Mouse (Mus musculus): ENCODE measurements around the gene Dnase1.
"Not testable (repeated sequence)": the region's sequence is repeated elsewhere in the genome, so short reads cannot be mapped to it uniquely, and the experiment has no call there.

Dnase1 gene

GRCm38 (mm10) chr16:4044093-4044492, 7.4 kb downstream of the Dnase1 start:
- no peak for DNase-seq (ENCODE audit: low spot score in 2 of 2)

DNA sequence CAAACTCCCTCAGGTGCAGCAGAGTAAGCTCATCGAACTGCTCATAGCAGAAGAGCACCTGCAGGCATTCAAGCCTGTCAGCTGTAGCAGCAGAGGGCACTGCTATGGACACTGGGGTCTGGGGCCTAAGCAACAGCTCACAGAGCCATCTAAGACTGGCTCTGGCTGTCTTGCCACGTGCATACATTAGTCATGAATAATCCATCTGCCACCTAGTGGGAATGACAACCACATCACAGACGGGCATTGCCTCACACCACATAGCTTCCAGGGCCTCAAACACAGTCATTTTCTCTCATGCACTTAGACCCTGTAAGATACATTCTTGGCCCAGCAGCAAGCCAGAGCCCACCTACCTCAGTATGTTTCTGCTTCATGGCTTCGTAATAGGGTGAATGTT, 8.8 kb downstream of the Dnase1 start:
- DNase-seq (ENCODE audit: low spot score in 2 of 2) = no peak

DNA sequence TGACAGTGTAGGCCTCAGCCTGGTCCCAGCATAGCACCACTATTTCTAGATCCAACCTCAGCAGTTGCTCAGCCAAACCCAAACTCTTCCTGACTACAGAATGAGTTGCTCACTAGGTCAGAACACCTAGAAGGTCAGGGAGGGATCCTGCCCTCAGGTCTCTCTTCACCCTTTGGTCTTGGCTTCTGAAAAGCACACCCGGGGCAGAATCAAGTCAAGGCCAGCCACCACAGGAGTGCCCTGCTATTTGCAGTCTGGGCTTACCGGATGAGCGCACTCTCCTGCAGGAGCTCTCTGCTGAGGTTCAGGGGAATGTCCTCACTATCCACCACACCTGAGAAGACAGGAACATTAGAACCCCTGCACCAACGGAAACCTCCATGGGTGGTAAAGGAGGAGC, 15.9 kb downstream of the Dnase1 start:
- DNase-seq (ENCODE audit: low spot score in 2 of 2) = no peak

GRCm38 (mm10) chr16:4053811-4054210, 17.1 kb downstream of the Dnase1 start:
- DNase-seq (ENCODE audit: low spot score in 2 of 2) = no peak

- no peak for DNase-seq (ENCODE audit: low spot score in 2 of 2)
Measured at GRCm38 (mm10) chr16:4064945-4065344, 28.2 kb downstream of the Dnase1 start.

DNA sequence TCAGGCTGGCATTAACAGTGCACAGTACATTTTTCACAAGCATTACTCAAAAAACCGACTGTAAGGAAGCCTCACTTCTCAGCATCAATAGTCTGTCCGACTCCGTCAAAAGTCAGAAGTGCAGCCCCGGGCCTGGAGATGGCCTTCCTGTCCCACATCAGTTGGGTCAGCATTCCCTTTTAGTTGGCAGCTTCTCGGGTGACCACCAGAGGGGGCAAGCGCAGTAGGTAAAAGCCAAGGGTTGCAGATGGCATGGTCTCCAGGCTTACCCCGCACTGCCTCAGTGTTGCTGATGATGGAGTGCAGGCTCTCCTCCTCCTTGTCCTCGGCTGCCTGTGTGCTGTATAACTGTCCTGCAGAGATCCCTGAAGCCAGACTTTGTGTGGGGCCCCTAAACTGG, 31.8 kb downstream of the Dnase1 start:
- DNase-seq (ENCODE audit: low spot score in 2 of 2) = peak in 1 of 2 experiments; percentile 49

DNA sequence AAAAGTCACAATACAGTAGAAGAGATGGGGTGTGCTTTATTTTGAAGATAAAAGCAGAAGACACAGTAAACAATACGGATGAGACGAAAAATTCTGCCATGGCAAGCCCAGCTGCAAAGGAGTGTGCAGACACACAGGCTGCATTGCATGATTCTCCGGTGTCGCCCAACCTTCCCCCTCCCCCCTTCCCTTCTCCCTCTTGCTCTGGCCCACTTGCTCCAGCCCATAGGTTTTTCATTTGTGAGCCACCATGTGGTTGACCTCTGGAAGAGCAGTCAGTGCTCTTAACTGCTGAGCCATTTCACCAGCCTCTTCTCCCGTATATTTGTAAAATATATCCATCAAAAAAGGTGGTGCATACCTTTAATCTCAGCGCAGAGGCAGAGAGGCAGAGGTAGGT, 37.6 kb downstream of the Dnase1 start:
- DNase-seq (ENCODE audit: low spot score in 2 of 2) = no peak

- no peak for DNase-seq (ENCODE audit: low spot score in 2 of 2)
Measured at GRCm38 (mm10) chr16:4074836-4075235, 38.1 kb downstream of the Dnase1 start.

- peak; percentile 88 to 95 for DNase-seq (ENCODE audit: low spot score in 2 of 2)
Measured at GRCm38 (mm10) chr16:4077384-4078061, 40.8 kb downstream of the Dnase1 start, which contains the start of gene Trap1. Gene Trap1 (minus strand): TSS chr16:4077827.

- DNase-seq (ENCODE audit: low spot score in 2 of 2) = not testable (repeated sequence)
Measured at GRCm38 (mm10) chr16:4078302-4078701, 41.6 kb downstream of the Dnase1 start.

GRCm38 (mm10) chr16:4079656-4080055, 42.9 kb downstream of the Dnase1 start:
- DNase-seq (ENCODE audit: low spot score in 2 of 2) = no peak

DNA sequence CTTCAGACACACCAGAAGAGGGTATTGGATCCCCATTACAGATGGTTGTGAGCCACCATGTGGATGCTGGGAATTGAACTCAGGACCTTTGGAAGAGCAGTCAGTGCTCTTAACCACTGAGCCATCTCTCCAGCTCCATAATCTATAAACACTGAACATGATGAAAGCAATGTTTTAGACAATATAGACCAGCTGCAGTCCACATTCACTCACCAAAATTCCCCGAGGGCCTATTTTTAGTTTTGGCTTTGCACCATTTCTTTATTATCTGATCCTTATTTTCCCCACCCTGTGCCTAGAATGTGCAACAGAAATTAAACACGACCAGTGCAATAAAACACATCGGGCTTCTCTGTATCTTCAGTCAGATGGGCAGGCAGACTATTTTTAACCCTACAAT, 43.7 kb downstream of the Dnase1 start:
- DNase-seq (ENCODE audit: low spot score in 2 of 2) = not testable (repeated sequence)

- DNase-seq (ENCODE audit: low spot score in 2 of 2) = no peak
Measured at GRCm38 (mm10) chr16:4085051-4085450, 48.3 kb downstream of the Dnase1 start.

DNA sequence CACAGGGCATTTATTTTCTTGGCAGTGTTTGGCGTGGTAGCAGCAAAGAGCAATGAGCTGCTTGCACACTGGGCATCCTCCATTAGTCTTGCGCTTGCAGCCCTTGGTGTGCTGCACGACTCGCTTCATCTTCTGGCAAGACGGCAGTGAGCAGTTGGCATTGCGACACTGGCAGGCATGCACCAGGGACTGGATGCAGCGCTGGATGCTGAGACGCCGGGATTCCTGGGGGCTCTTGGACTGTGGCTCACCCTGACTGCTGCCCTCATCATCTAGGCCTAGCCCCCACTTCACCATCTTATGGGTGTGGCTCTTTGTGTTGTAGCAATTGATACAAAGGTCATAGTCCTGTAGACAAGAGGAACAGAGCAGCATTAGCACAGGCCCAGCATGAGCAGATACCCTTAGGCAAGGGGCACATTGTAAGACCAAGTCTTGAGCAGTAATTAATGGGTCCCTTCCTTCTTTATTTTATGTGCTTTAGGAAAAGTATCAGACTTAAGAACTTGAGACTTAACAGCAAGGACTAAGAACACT, 49.2 kb downstream of the Dnase1 start:
- no peak for DNase-seq (ENCODE audit: low spot score in 2 of 2)

DNA sequence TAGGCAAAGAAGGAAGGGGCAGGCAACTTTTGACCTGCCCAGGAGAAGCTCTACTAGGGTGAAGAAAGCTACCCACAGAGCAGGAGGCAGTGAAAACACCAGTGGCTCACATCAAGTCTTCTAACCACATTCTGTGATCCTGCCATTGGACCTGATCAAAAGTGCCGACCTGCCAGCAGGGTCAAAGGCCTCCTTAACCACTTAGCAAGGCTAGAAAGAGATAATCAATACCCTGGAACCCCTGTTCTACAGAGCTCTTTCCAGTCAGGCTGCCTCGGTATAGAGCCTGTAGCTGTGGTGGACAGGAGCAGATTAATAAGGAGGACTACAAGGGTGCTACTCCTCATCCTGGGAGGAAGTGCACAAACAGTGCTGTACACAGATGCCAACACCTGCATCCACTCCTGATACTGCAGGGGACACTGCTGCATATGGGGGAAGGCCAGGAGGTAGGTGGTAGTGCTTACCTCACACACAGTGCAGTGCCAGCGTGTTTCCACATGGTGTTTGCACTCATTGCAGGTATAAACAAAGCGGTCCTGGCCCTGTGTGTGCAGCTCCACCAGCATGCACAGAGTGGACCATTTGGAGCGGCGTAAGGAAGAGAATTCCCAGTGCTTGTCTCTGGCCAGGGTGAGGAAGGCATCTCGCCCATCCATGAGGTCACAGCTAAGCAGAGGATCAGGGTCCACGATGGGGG, 50.6 kb downstream of the Dnase1 start:
- DNase-seq (ENCODE audit: low spot score in 2 of 2) = no peak
